Mouse (Mus musculus): ENCODE results near the gene Cfl1. TPM values are rescaled to one million over a fixed set of nuclear protein-coding genes. Genes with fewer than 3 reads are reported as not detected.

Gene Cfl1
- total and polyA plus RNA-seq, 3 experiments = 818 to 1,768 (median 999) TPM

DNA sequence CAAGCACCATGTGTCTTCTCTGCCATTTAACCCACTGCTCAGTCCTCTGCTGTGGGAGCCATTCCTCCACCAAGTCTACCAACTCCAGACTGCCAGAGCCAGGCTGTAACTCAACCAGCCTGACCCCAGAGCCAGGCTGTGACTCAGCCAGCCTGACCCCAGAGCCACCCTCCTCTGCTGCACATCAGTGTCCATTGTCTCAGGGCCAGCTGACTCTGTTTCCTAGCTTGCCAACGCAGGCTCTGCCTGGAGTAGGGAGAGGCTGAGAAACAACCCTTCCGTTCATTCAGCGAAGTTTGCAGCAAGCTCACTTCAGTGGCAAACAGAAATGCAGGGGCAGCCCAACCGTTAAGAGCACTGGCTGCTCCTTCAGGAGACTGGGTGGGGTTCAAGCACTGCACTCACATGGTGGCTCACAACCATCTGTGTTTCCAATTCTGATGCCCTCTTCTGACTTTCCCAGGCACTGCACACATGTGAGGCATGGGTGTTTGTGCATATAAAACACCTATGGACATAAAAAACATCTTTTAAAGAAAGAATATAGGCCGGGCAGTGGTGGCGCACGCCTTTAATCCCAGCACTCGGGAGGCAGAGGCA, 26.8 kb downstream of the Cfl1 start:
- in situ Hi-C loops (cut with MboI; ENCODE audit: low pct_ligation_motif_present, low pct_unique_long_range_greater_than_20kb, low sequenced_read_pairs) (no loop called here), dilution Hi-C loops (cut with MboI; ENCODE audit: extremely low pct_ligation_motif_present, extremely low pct_unique_long_range_greater_than_20kb, low sequenced_read_pairs) (no loop called here)
- no peak overlapping the region for H3K9ac ChIP-seq (ENCODE audit: insufficient read depth, low read depth)
- no peaks in the 10 kb centered on the region for H3K9me3 ChIP-seq (replicated peaks; ENCODE audit: low read length)
- H3K27ac ChIP-seq (ENCODE audit: insufficient read depth, low read depth) = no peak overlapping the region
- no peak for DNase-seq (ENCODE audit: extremely low read depth)
- no peaks in the 10 kb centered on the region for H3K79me2 ChIP-seq (replicated peaks; ENCODE audit: control insufficient read depth, extremely low read depth, insufficient read depth, poor library complexity, severe bottlenecking)
- peaks cover 3 to 11% of the 10 kb centered on the region in 2 experiments; a peak in 3 of 4 replicates for H3K4me1 ChIP-seq (ENCODE audit: control insufficient read depth in 1 of 2, insufficient read depth in 2 of 2)
- H3K27me3 ChIP-seq (replicated peaks) = no peaks in the 10 kb centered on the region
- no peak overlapping the region for H3K4me3 ChIP-seq (replicated peaks in 1 of 3; ENCODE audit: low read depth in 2 of 3, low read length in 2 of 3, poor library complexity in 1 of 3)
- TF ChIP-seq KAT2A (IDR thresholded peaks at IDR 0.05; ENCODE audit: insufficient replicate concordance, low read length) = no peak
- no peak for TF ChIP-seq MAX (IDR thresholded peaks at IDR 0.05; ENCODE audit: low read length)
- no peak for TF ChIP-seq ZMIZ1 (IDR thresholded peaks at IDR 0.05; ENCODE audit: low read depth, low read length)
- TF ChIP-seq JUN (IDR thresholded peaks at IDR 0.05; ENCODE audit: insufficient read depth, low read depth, low read length) = no peak
- no peak for TF ChIP-seq NRF1 (IDR thresholded peaks at IDR 0.05; ENCODE audit: low read depth, low read length)
- peak in 1 of 2 experiments; percentile 32; a peak in 2 of 4 replicates for TF ChIP-seq CTCF (conservative IDR thresholded peaks at IDR 0.05 in 1 of 2, IDR thresholded peaks at IDR 0.05 in 1 of 2; ENCODE audit: low read depth in 2 of 2, low read length in 2 of 2)
- no peak for TF ChIP-seq TCF12 (IDR thresholded peaks at IDR 0.05; ENCODE audit: low read depth, low read length)
- TF ChIP-seq SMC3 (IDR thresholded peaks at IDR 0.05; ENCODE audit: low read depth, low read length) = peak; percentile 14; the same call in 1 of the 2 replicates
- TF ChIP-seq PAX5 (IDR thresholded peaks at IDR 0.05; ENCODE audit: low read length) = no peak
- no peak for TF ChIP-seq NELFE (IDR thresholded peaks at IDR 0.05; ENCODE audit: low read depth, low read length)
- TF ChIP-seq BHLHE40 (IDR thresholded peaks at IDR 0.05; ENCODE audit: low read depth, low read length) = no peak
- TF ChIP-seq MAFK (IDR thresholded peaks at IDR 0.05; ENCODE audit: insufficient replicate concordance, low read length) = no peak
- no peak for TF ChIP-seq ETS1 (conservative IDR thresholded peaks at IDR 0.05; ENCODE audit: low read depth, low read length)
- TF ChIP-seq ZC3H11A (IDR thresholded peaks at IDR 0.05; ENCODE audit: low read depth, low read length) = no peak
- TF ChIP-seq EP300 (IDR thresholded peaks at IDR 0.05; ENCODE audit: low read length) = no peak
- TF ChIP-seq UBTF (IDR thresholded peaks at IDR 0.05; ENCODE audit: low read depth, low read length) = no peak
- no peak for TF ChIP-seq MYC (IDR thresholded peaks at IDR 0.05; ENCODE audit: low read depth, low read length)
- H3K4me2 ChIP-seq (ENCODE audit: insufficient read depth, low read depth, poor library complexity, severe bottlenecking) = no peak overlapping the region
- no peaks in the 10 kb centered on the region for H3K36me3 ChIP-seq (replicated peaks in 1 of 2; ENCODE audit: control insufficient read depth in 1 of 2, insufficient read depth in 1 of 2, low read length in 1 of 2)

DNA sequence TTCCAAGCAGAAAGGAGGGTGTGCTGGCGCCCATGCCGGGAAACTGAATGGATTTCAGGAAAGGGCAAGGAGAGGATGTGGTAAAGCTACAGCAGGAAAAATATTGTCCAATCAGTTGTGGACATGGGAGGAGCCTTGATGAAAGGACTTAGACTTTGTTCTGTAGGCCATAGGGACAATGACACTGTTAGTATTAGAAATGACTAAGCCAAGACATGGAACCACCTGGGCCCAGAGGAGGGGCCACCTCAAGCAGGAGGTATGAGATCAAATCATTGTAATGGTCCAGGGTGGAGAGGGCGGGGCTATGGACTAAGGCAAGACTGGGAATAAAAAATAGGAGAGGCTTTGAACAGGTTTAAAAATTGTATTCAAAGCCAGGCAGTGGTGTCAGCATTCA, 28.5 kb downstream of the Cfl1 start:
- H3K27me3 ChIP-seq (replicated peaks) = no peaks in the 10 kb centered on the region
- no peak for DNase-seq (ENCODE audit: extremely low read depth)
- H3K79me2 ChIP-seq (replicated peaks; ENCODE audit: control insufficient read depth, extremely low read depth, insufficient read depth, poor library complexity, severe bottlenecking) = no peaks in the 10 kb centered on the region
- TF ChIP-seq SIN3A (IDR thresholded peaks at IDR 0.05; ENCODE audit: low read length) (no peak), E2F4 (IDR thresholded peaks at IDR 0.05; ENCODE audit: insufficient replicate concordance, low read depth, low read length) (no peak), UBTF (IDR thresholded peaks at IDR 0.05; ENCODE audit: low read depth, low read length) (no peak), ZNF384 (IDR thresholded peaks at IDR 0.05; ENCODE audit: low read depth, low read length) (no peak), ETS1 (conservative IDR thresholded peaks at IDR 0.05; ENCODE audit: low read depth, low read length) (no peak), CHD1 (IDR thresholded peaks at IDR 0.05; ENCODE audit: low read depth, low read length) (no peak), POLR2A (IDR thresholded peaks at IDR 0.05; ENCODE audit: low read depth, low read length) (no peak), PAX5 (IDR thresholded peaks at IDR 0.05; ENCODE audit: low read length) (no peak)
- H3K9ac ChIP-seq (ENCODE audit: insufficient read depth, low read depth) = no peak overlapping the region
- H3K4me2 ChIP-seq (ENCODE audit: insufficient read depth, low read depth, poor library complexity, severe bottlenecking) = no peak overlapping the region
- no peak overlapping the region for H3K4me3 ChIP-seq (replicated peaks in 1 of 3; ENCODE audit: low read depth in 2 of 3, low read length in 2 of 3, poor library complexity in 1 of 3)
- no peaks in the 10 kb centered on the region; a peak in 1 of 4 replicates for H3K4me1 ChIP-seq (ENCODE audit: control insufficient read depth in 1 of 2, insufficient read depth in 2 of 2)
- H3K27ac ChIP-seq (ENCODE audit: insufficient read depth, low read depth) = no peak overlapping the region
- no peaks in the 10 kb centered on the region for H3K9me3 ChIP-seq (replicated peaks; ENCODE audit: low read length)
- in situ Hi-C loops (cut with MboI; ENCODE audit: low pct_ligation_motif_present, low pct_unique_long_range_greater_than_20kb, low sequenced_read_pairs) = no loop called here
- H3K36me3 ChIP-seq (replicated peaks in 1 of 2; ENCODE audit: control insufficient read depth in 1 of 2, insufficient read depth in 1 of 2, low read length in 1 of 2) = no peaks in the 10 kb centered on the region
- dilution Hi-C loops (cut with MboI; ENCODE audit: extremely low pct_ligation_motif_present, extremely low pct_unique_long_range_greater_than_20kb, low sequenced_read_pairs) = no loop called here
